ENCODE assay signal across 20 mouse cellular contexts in genomic region chr6:148588971-148589370, GRCm38 (mm10).
A peak's percentile ranks its signal among the peaks of the same experiment; 100 is the strongest.
DNase-seq lines count a peak whose midpoint lies in the region; ATAC-seq and TF ChIP-seq lines count a peak whose summit lies in the region.
"Had no signal": no experiment of that assay in that cellular context is flagged by ENCODE, and none has a peak within 500 bp of the region (broad histone marks: within the 10 kb centered on the region; RNA-seq: fewer than 3 reads in every experiment).

No protein-coding gene starts in this region.

- H3K4me2 ChIP-seq in hindbrain, embryonic 15.5 days: no peak overlapping the region
- H3K4me2 ChIP-seq in hindbrain, embryonic 12.5 days (replicated peaks): no peak overlapping the region
- no peak overlapping the region for H3K4me2 ChIP-seq in midbrain, embryonic 11.5 days
- H3K4me2 ChIP-seq in midbrain, embryonic 13.5 days (replicated peaks): no peak overlapping the region
- H3K4me2 ChIP-seq: embryonic facial prominence, embryonic 15.5 days; heart, embryonic 12.5 days had no signal

- H3K36me3 ChIP-seq in hindbrain, embryonic 15.5 days: no peaks in the 10 kb centered on the region
- no peaks in the 10 kb centered on the region for H3K36me3 ChIP-seq in hindbrain, embryonic 12.5 days
- H3K36me3 ChIP-seq in midbrain, embryonic 11.5 days (ENCODE audit: control insufficient read depth, insufficient read depth, low read length): no peaks in the 10 kb centered on the region
- no peaks in the 10 kb centered on the region for H3K36me3 ChIP-seq in midbrain, embryonic 13.5 days
- H3K36me3 ChIP-seq: embryonic facial prominence, embryonic 15.5 days; forebrain, embryonic 10.5 days; heart, embryonic 12.5 days had no signal

- no peaks in the 10 kb centered on the region for H3K9me3 ChIP-seq in hindbrain, embryonic 15.5 days
- no peaks in the 10 kb centered on the region for H3K9me3 ChIP-seq in hindbrain, embryonic 12.5 days (replicated peaks)
- H3K9me3 ChIP-seq in midbrain, embryonic 11.5 days (ENCODE audit: control insufficient read depth, low read length): no peaks in the 10 kb centered on the region
- no peaks in the 10 kb centered on the region for H3K9me3 ChIP-seq in midbrain, embryonic 13.5 days
- H3K9me3 ChIP-seq: embryonic facial prominence, embryonic 15.5 days; forebrain, embryonic 10.5 days; heart, embryonic 12.5 days had no signal

- no peak overlapping the region for H3K4me3 ChIP-seq in hindbrain, embryonic 15.5 days
- H3K4me3 ChIP-seq in hindbrain, embryonic 12.5 days: no peak overlapping the region
- no peak overlapping the region for H3K4me3 ChIP-seq in midbrain, embryonic 11.5 days (ENCODE audit: low read depth, low read length)
- H3K4me3 ChIP-seq in midbrain, embryonic 13.5 days (replicated peaks): no peak overlapping the region
- H3K4me3 ChIP-seq: embryonic facial prominence, embryonic 15.5 days; erythroblast, embryonic 14.5 days; forebrain, embryonic 10.5 days; heart, embryonic 12.5 days had no signal

- intact Hi-C loops in heart, postnatal 25 days (cut with DNase I): no loop called here

- 0 out of 2 replicates have a peak, but pooled peaks cover 3% of the 10 kb centered on the region for H3K4me1 ChIP-seq in hindbrain, embryonic 15.5 days (replicated peaks)
- H3K4me1 ChIP-seq in hindbrain, embryonic 12.5 days: no peaks in the 10 kb centered on the region
- no peaks in the 10 kb centered on the region for H3K4me1 ChIP-seq in midbrain, embryonic 11.5 days (ENCODE audit: control insufficient read depth, insufficient read depth, low read length)
- no peaks in the 10 kb centered on the region for H3K4me1 ChIP-seq in midbrain, embryonic 13.5 days (replicated peaks)
- H3K4me1 ChIP-seq: embryonic facial prominence, embryonic 15.5 days; forebrain, embryonic 10.5 days; heart, embryonic 12.5 days had no signal

- peak; percentile 33 for DNase-seq in midbrain, embryonic 11.5 days (ENCODE audit: low spot score, missing footprints)
- DNase-seq in brain, embryonic 14.5 days (ENCODE audit: low read depth): peak; percentile 69
- no peak for DNase-seq in heart, postnatal 25 days (ENCODE audit: low spot score)
- DNase-seq: adrenal gland, adult 8-10 months; adrenal gland, postnatal 36 days; cerebellum, adult 11 months; cerebellum, adult 8-10 months; embryo, embryonic 11 days; gastrocnemius, postnatal 10 days; heart, postnatal 36 days had no signal

- peak overlapping the region; percentile 10; the same call in 1 of the 2 replicates for H3K27ac ChIP-seq in hindbrain, embryonic 15.5 days (replicated peaks)
- H3K27ac ChIP-seq in hindbrain, embryonic 12.5 days: no peak overlapping the region
- H3K27ac ChIP-seq in midbrain, embryonic 11.5 days (ENCODE audit: low read depth, low read length): no peak overlapping the region
- H3K27ac ChIP-seq in midbrain, embryonic 13.5 days: no peak overlapping the region
- H3K27ac ChIP-seq: embryonic facial prominence, embryonic 15.5 days; forebrain, embryonic 10.5 days had no signal

- ATAC-seq in hindbrain, embryonic 15.5 days (ENCODE audit: low FRiP score, low read depth): 0 out of 2 replicates have a peak, but pooled peaks have one; percentile 34
- ATAC-seq in hindbrain, embryonic 12.5 days (ENCODE audit: low FRiP score): no peak
- no peak for ATAC-seq in midbrain, embryonic 11.5 days (ENCODE audit: low FRiP score)
- no peak for ATAC-seq in midbrain, embryonic 13.5 days
- 0 out of 2 replicates have a peak, but pooled peaks have one; percentile 24 for ATAC-seq in megakaryocyte-erythroid progenitor cell, adult 5-6 weeks (replicated peaks; ENCODE audit: low FRiP score, low TSS enrichment, poor library complexity, severe bottlenecking)
- ATAC-seq: forebrain, embryonic 16.5 days; intestine, embryonic 16.5 days had no signal

- TF ChIP-seq CTCF in brain, embryonic 14.5 days (IDR thresholded peaks at IDR 0.05; ENCODE audit: borderline replicate concordance, extremely low read depth, insufficient read depth, insufficient read length): no peak

- H3K27me3 ChIP-seq in hindbrain, embryonic 15.5 days: no peaks in the 10 kb centered on the region
- H3K27me3 ChIP-seq in hindbrain, embryonic 12.5 days: no peaks in the 10 kb centered on the region
- H3K27me3 ChIP-seq in midbrain, embryonic 11.5 days (ENCODE audit: control insufficient read depth, insufficient read depth, low read length): no peaks in the 10 kb centered on the region
- H3K27me3 ChIP-seq in midbrain, embryonic 13.5 days: no peaks in the 10 kb centered on the region
- H3K27me3 ChIP-seq: embryonic facial prominence, embryonic 15.5 days; heart, embryonic 12.5 days had no signal

- TF ChIP-seq POLR2A in brain, embryonic 14.5 days (IDR thresholded peaks at IDR 0.05; ENCODE audit: borderline replicate concordance, extremely low read depth, insufficient read depth, insufficient read length, poor library complexity, severe bottlenecking): no peak

- 52% methylated on average over 4 of the region's 4 CpGs for WGBS in hindbrain, embryonic 15.5 days
- WGBS in hindbrain, embryonic 12.5 days: 68% methylated on average over 4 of the region's 4 CpGs
- WGBS in midbrain, embryonic 11.5 days: 83% methylated on average over 4 of the region's 4 CpGs
- WGBS in midbrain, embryonic 13.5 days: 63% methylated on average over 4 of the region's 4 CpGs

- H3K9ac ChIP-seq in hindbrain, embryonic 15.5 days: no peak overlapping the region
- no peak overlapping the region for H3K9ac ChIP-seq in hindbrain, embryonic 12.5 days
- no peak overlapping the region for H3K9ac ChIP-seq in midbrain, embryonic 11.5 days (ENCODE audit: low read length)
- H3K9ac ChIP-seq in midbrain, embryonic 13.5 days (replicated peaks): no peak overlapping the region
- H3K9ac ChIP-seq: embryonic facial prominence, embryonic 15.5 days; heart, embryonic 12.5 days had no signal

Comparison
In these comparisons a context has a peak if more than half of its experiments do, and no peak if none do; other contexts are left out.
1. ATAC-seq: peak in hindbrain, embryonic 15.5 days (single experiment) and megakaryocyte-erythroid progenitor cell, adult 5-6 weeks (single experiment); none in hindbrain, embryonic 12.5 days (single experiment), midbrain, embryonic 11.5 days (single experiment) and midbrain, embryonic 13.5 days (single experiment).